8 mouse cellular contexts compared by ENCODE assay signal in genomic region chr15:98832161-98833058, GRCm38 (mm10). TPM values are rescaled to one million over a fixed set of nuclear protein-coding genes. Genes with fewer than 3 reads are reported as not detected.
A peak's percentile ranks its signal among the peaks of the same experiment; 100 is the strongest.
DNase-seq lines count a peak whose midpoint lies in the region; ATAC-seq and TF ChIP-seq lines count a peak whose summit lies in the region.

No protein-coding gene starts in this region.

- ATAC-seq in intestine, embryonic 14.5 days (replicated peaks; ENCODE audit: low FRiP score, low TSS enrichment, low read depth): no peak
- no peak for ATAC-seq in midbrain, embryonic 14.5 days (ENCODE audit: low FRiP score, low TSS enrichment)
- no peak for ATAC-seq in activated CD4-positive, CD25-positive, alpha-beta regulatory T cell, adult 4 months

- H3K9ac ChIP-seq in intestine, embryonic 14.5 days (ENCODE audit: low read length): no peak overlapping the region
- no peak overlapping the region for H3K9ac ChIP-seq in midbrain, embryonic 14.5 days (replicated peaks; ENCODE audit: low read length)

- H3K27me3 ChIP-seq in intestine, embryonic 14.5 days (replicated peaks; ENCODE audit: control insufficient read depth, insufficient read depth, low read length): no peaks in the 10 kb centered on the region
- H3K27me3 ChIP-seq in midbrain, embryonic 14.5 days (ENCODE audit: control insufficient read depth, insufficient read depth, low read length): no peaks in the 10 kb centered on the region

- peak overlapping the region; percentile 49; the same call in 1 of the 2 replicates for H3K4me2 ChIP-seq in intestine, embryonic 14.5 days (ENCODE audit: low read length)
- H3K4me2 ChIP-seq in midbrain, embryonic 14.5 days (ENCODE audit: low read length): peak overlapping the region; percentile 79

- TF ChIP-seq POLR2A in bone marrow, adult 2 months (IDR thresholded peaks at IDR 0.05; ENCODE audit: borderline replicate concordance, control insufficient read depth, low read depth, low read length): no peak

- H3K27ac ChIP-seq in bone marrow, adult 2 months (ENCODE audit: control insufficient read depth, insufficient read depth, low read depth, low read length, poor library complexity): peak overlapping the region; percentile 90
- H3K27ac ChIP-seq in intestine, embryonic 14.5 days (ENCODE audit: low read depth): peak overlapping the region; percentile 92; the same call in 1 of the 2 replicates
- H3K27ac ChIP-seq in midbrain, embryonic 14.5 days (replicated peaks; ENCODE audit: low read depth, low read length): 0 out of 2 replicates have a peak overlapping the region, but pooled peaks have one; percentile 26

- H3K4me1 ChIP-seq in bone marrow, adult 2 months (ENCODE audit: control insufficient read depth, insufficient read depth, low read length): peaks cover 2% of the 10 kb centered on the region
- H3K4me1 ChIP-seq in intestine, embryonic 14.5 days (replicated peaks; ENCODE audit: control insufficient read depth, insufficient read depth, low read length): peaks cover 10% of the 10 kb centered on the region; the same call in 1 of the 2 replicates
- H3K4me1 ChIP-seq in midbrain, embryonic 14.5 days (ENCODE audit: control insufficient read depth, insufficient read depth, low read length): peaks cover 8% of the 10 kb centered on the region; the same call in 1 of the 2 replicates

- TF ChIP-seq CTCF in bone marrow, adult 2 months (IDR thresholded peaks at IDR 0.05; ENCODE audit: control insufficient read depth, insufficient read depth, low read length): peak; percentile 36; the same call in 1 of the 2 replicates

- DNase-seq in kidney, postnatal 10 days: peak; percentile 46
- no peak for DNase-seq in kidney, adult 8-10 months
- DNase-seq in intestine, embryonic 14.5 days (ENCODE audit: low spot score): no peak
- DNase-seq in midbrain, embryonic 14.5 days: peak; percentile 8
- DNase-seq in thymus, postnatal 4 days: peak; percentile 85
- no peak for DNase-seq in gastrocnemius, postnatal 14 days

- H3K36me3 ChIP-seq in intestine, embryonic 14.5 days (ENCODE audit: control insufficient read depth, insufficient read depth, low read length): peaks cover 50% of the 10 kb centered on the region
- peaks cover 46% of the 10 kb centered on the region for H3K36me3 ChIP-seq in midbrain, embryonic 14.5 days (ENCODE audit: control insufficient read depth, insufficient read depth, low read length)

- no peaks in the 10 kb centered on the region for H3K9me3 ChIP-seq in intestine, embryonic 14.5 days (ENCODE audit: control insufficient read depth, low read length)
- H3K9me3 ChIP-seq in midbrain, embryonic 14.5 days (ENCODE audit: control insufficient read depth, low read length): no peaks in the 10 kb centered on the region

- intact Hi-C loops in gastrocnemius, postnatal 14 days (cut with DNase I; ENCODE audit: low total_unique reads): loop anchor here (5.0 kb wide), 1 partner anchor 35 kb away; no protein-coding TSS in a partner anchor

- peak overlapping the region; percentile 35 for H3K4me3 ChIP-seq in bone marrow, adult 2 months (replicated peaks; ENCODE audit: control insufficient read depth, low read depth, low read length)
- no peak overlapping the region for H3K4me3 ChIP-seq in intestine, embryonic 14.5 days (ENCODE audit: low read depth, low read length)
- no peak overlapping the region for H3K4me3 ChIP-seq in midbrain, embryonic 14.5 days (replicated peaks; ENCODE audit: low read depth, low read length)

- WGBS in bone marrow, adult 2 months: 8% methylated on average over 12 of the region's 12 CpGs
- 54% methylated on average over 12 of the region's 12 CpGs for WGBS in intestine, embryonic 14.5 days
- 66% methylated on average over 12 of the region's 12 CpGs for WGBS in midbrain, embryonic 14.5 days

RNA-seq across cellular contexts. Expression of gene Prkag1, which starts 1.1 kb away (rescaled TPM):
- 64.8 and 107 TPM in 2 replicates for polyA plus RNA-seq in bone marrow, adult 2 months (2011; ENCODE audit: insufficient read depth, insufficient read length, low replicate concordance, missing spikeins)
- 77.0 and 77.3 TPM in 2 replicates for polyA plus RNA-seq in intestine, embryonic 14.5 days (2014; fragmentation: Nextera tagmentation; extraction: Ambion mirVana)
- polyA plus RNA-seq in midbrain, embryonic 14.5 days (2014; fragmentation: Nextera tagmentation; extraction: Ambion mirVana): 56.5 and 72.8 TPM in 2 replicates
- 100 to 1,000 TPM in 1 of 2 experiments, 10 to 100 TPM in 1; 98.2 to 133 TPM for polyA plus RNA-seq in activated CD4-positive, CD25-positive, alpha-beta regulatory T cell, adult 4 months (2017; shearing (Covaris generic))
- 10 to 100 TPM; 36.6 to 42.0 TPM for total RNA-seq in gastrocnemius, postnatal 14 days (2021)

RNA-seq across cellular contexts. Expression of gene Ddn, which starts 23.1 kb away (rescaled TPM):
- polyA plus RNA-seq in bone marrow, adult 2 months (2011; ENCODE audit: insufficient read depth, insufficient read length, low replicate concordance, missing spikeins): 0.25 TPM in 1 of 2 replicates, not detected in the other
- not detected in 2 replicates for polyA plus RNA-seq in intestine, embryonic 14.5 days (2014; fragmentation: Nextera tagmentation; extraction: Ambion mirVana)
- polyA plus RNA-seq in midbrain, embryonic 14.5 days (2014; fragmentation: Nextera tagmentation; extraction: Ambion mirVana): 0.57 and 0.66 TPM in 2 replicates
- not detected for polyA plus RNA-seq in activated CD4-positive, CD25-positive, alpha-beta regulatory T cell, adult 4 months (2017; shearing (Covaris generic))
- 1 to 10 TPM; 1.6 to 2.7 TPM for total RNA-seq in gastrocnemius, postnatal 14 days (2021)

RNA-seq across cellular contexts. Expression of gene Kmt2d, which starts 38.6 kb away (rescaled TPM):
- polyA plus RNA-seq in bone marrow, adult 2 months (2011; ENCODE audit: insufficient read depth, insufficient read length, low replicate concordance, missing spikeins): 67.1 and 105 TPM in 2 replicates
- 16.2 and 17.5 TPM in 2 replicates for polyA plus RNA-seq in intestine, embryonic 14.5 days (2014; fragmentation: Nextera tagmentation; extraction: Ambion mirVana)
- 13.6 and 16.0 TPM in 2 replicates for polyA plus RNA-seq in midbrain, embryonic 14.5 days (2014; fragmentation: Nextera tagmentation; extraction: Ambion mirVana)
- 10 to 100 TPM; 21.7 to 29.2 TPM for polyA plus RNA-seq in activated CD4-positive, CD25-positive, alpha-beta regulatory T cell, adult 4 months (2017; shearing (Covaris generic))
- total RNA-seq in gastrocnemius, postnatal 14 days (2021): 10 to 100 TPM; 40.2 to 40.8 TPM

RNA-seq across cellular contexts. Expression of gene Wnt1, which starts 42.8 kb away (rescaled TPM):
- polyA plus RNA-seq in bone marrow, adult 2 months (2011; ENCODE audit: insufficient read depth, insufficient read length, low replicate concordance, missing spikeins): not detected in 2 replicates
- polyA plus RNA-seq in intestine, embryonic 14.5 days (2014; fragmentation: Nextera tagmentation; extraction: Ambion mirVana): not detected in 2 replicates
- 1.3 and 4.1 TPM in 2 replicates for polyA plus RNA-seq in midbrain, embryonic 14.5 days (2014; fragmentation: Nextera tagmentation; extraction: Ambion mirVana)
- polyA plus RNA-seq in activated CD4-positive, CD25-positive, alpha-beta regulatory T cell, adult 4 months (2017; shearing (Covaris generic)): not detected
- total RNA-seq in gastrocnemius, postnatal 14 days (2021): under 1 TPM in 1 of 2 experiments, not detected in 1; 0.10 TPM

RNA-seq across cellular contexts. Expression of gene Wnt10b, which starts 54.5 kb away (rescaled TPM):
- 1.1 and 1.4 TPM in 2 replicates for polyA plus RNA-seq in bone marrow, adult 2 months (2011; ENCODE audit: insufficient read depth, insufficient read length, low replicate concordance, missing spikeins)
- polyA plus RNA-seq in intestine, embryonic 14.5 days (2014; fragmentation: Nextera tagmentation; extraction: Ambion mirVana): 0.12 TPM in 1 of 2 replicates, not detected in the other
- not detected in 2 replicates for polyA plus RNA-seq in midbrain, embryonic 14.5 days (2014; fragmentation: Nextera tagmentation; extraction: Ambion mirVana)
- polyA plus RNA-seq in activated CD4-positive, CD25-positive, alpha-beta regulatory T cell, adult 4 months (2017; shearing (Covaris generic)): under 1 TPM in 1 of 2 experiments, not detected in 1; 0.22 TPM
- 1 to 10 TPM in 1 of 2 experiments, under 1 TPM in 1; 0.78 to 1.5 TPM for total RNA-seq in gastrocnemius, postnatal 14 days (2021)

Comparison
In these comparisons a context has a peak if more than half of its experiments do, and no peak if none do; other contexts are left out.
1. DNase-seq: peak in kidney, postnatal 10 days (single experiment), midbrain, embryonic 14.5 days (single experiment) and thymus, postnatal 4 days (single experiment); none in kidney, adult 8-10 months (0 of 2), intestine, embryonic 14.5 days (single experiment) and gastrocnemius, postnatal 14 days (single experiment).
2. H3K27ac ChIP-seq: peak in every context shown above with its lines; median percentile 92 in intestine, embryonic 14.5 days; 90 in bone marrow, adult 2 months; 26 in midbrain, embryonic 14.5 days.